Mouse (Mus musculus) testis, postnatal 10 days (tissue): ENCODE measurements around the gene Gm20388.
A peak's percentile ranks its signal among the peaks of the same experiment; 100 is the strongest.

Experiments
- DNase-seq: peaks from one replicate; pipeline ENCODE4 v3.0.0; 2021; ENCODE audit warnings: low spot score

Gm20388 gene

GRCm38 (mm10) chr8:124331706-124332105 lies 4421.1 kb downstream of the Gm20388 start:
- DNase-seq: no peak

GRCm38 (mm10) chr8:124336302-124336701 lies 4425.7 kb downstream of the Gm20388 start:
- no peak for DNase-seq

GRCm38 (mm10) chr8:124339742-124340141 lies 4429.1 kb downstream of the Gm20388 start:
- DNase-seq: no peak

- no peak for DNase-seq
Measured at GRCm38 (mm10) chr8:124340360-124341068, 4429.9 kb downstream of the Gm20388 start.

- DNase-seq: no peak
Measured at GRCm38 (mm10) chr8:124343151-124343550, 4432.5 kb downstream of the Gm20388 start.

GRCm38 (mm10) chr8:124343991-124344390 lies 4433.4 kb downstream of the Gm20388 start:
- DNase-seq: no peak

GRCm38 (mm10) chr8:124345098-124345497 lies 4434.5 kb downstream of the Gm20388 start:
- no peak for DNase-seq

GRCm38 (mm10) chr8:124346852-124347523 lies 4436.3 kb downstream of the Gm20388 start:
- peak; percentile 87 for DNase-seq

GRCm38 (mm10) chr8:124348087-124348486 lies 4437.4 kb downstream of the Gm20388 start:
- DNase-seq: no peak

GRCm38 (mm10) chr8:124349663-124350062 lies 4439.0 kb downstream of the Gm20388 start:
- DNase-seq: peak; percentile 95

GRCm38 (mm10) chr8:124351636-124352035 lies 4441.0 kb downstream of the Gm20388 start:
- no peak for DNase-seq

GRCm38 (mm10) chr8:124360911-124361310 lies 4450.3 kb downstream of the Gm20388 start:
- DNase-seq: no peak

GRCm38 (mm10) chr8:124361773-124362427 lies 4451.3 kb downstream of the Gm20388 start:
- no peak for DNase-seq

GRCm38 (mm10) chr8:124362589-124362988 lies 4451.9 kb downstream of the Gm20388 start:
- DNase-seq: no peak

- DNase-seq: no peak
Measured at GRCm38 (mm10) chr8:124363337-124363736, 4452.7 kb downstream of the Gm20388 start.

- peak; percentile 85 for DNase-seq
Measured at GRCm38 (mm10) chr8:124368213-124368612, 4457.6 kb downstream of the Gm20388 start.

- no peak for DNase-seq
Measured at GRCm38 (mm10) chr8:124370422-124371183, 4460.0 kb downstream of the Gm20388 start.

- no peak for DNase-seq
Measured at GRCm38 (mm10) chr8:124371410-124372123, 4460.9 kb downstream of the Gm20388 start.

- DNase-seq: no peak
Measured at GRCm38 (mm10) chr8:124373753-124374152, 4463.1 kb downstream of the Gm20388 start.

GRCm38 (mm10) chr8:124375168-124375567 lies 4464.5 kb downstream of the Gm20388 start:
- no peak for DNase-seq

GRCm38 (mm10) chr8:124375727-124376126 lies 4465.1 kb downstream of the Gm20388 start:
- no peak for DNase-seq

GRCm38 (mm10) chr8:124376406-124376805 lies 4465.8 kb downstream of the Gm20388 start:
- no peak for DNase-seq
